Mouse (Mus musculus) MEL (cell line): ENCODE results near the gene Fhit. TPM values are rescaled to one million over a fixed set of nuclear protein-coding genes. Genes with fewer than 3 reads are reported as not detected.

ENCODE experiments used
- DNase-seq: peaks from one replicate; pipeline ENCODE4 v3.0.0; 2011; ENCODE audit warnings: low read depth, low spot score
- H3K27ac ChIP-seq: 2 replicates; pipeline ENCODE4 v1.5.1; 2012; ENCODE audit warnings: low read depth, mild to moderate bottlenecking, control low read depth, low read length, moderate library complexity; ENCODE audit not compliant: control insufficient read depth
- H3K27me3 ChIP-seq, 2 experiments: fragments of 150-350 bp in 1 of 2; sonication (generic) in 1 of 2; 2 replicates each; pipeline ENCODE4 v1.6.1; 2012; ENCODE audit warnings: low read length in 2 of 2, mild to moderate bottlenecking in 2 of 2, improper control_type of control experiment in 1 of 2, moderate library complexity in 1 of 2; ENCODE audit not compliant: insufficient read depth in 2 of 2, control insufficient read depth in 1 of 2
- H3K36me3 ChIP-seq, 2 experiments: 2 replicates each; pipeline ENCODE4 v1.6.1; 2012 to 2014; ENCODE audit warnings: low read length in 2 of 2, improper control_type of control experiment in 1 of 2, inconsistent platforms in 1 of 2, mild to moderate bottlenecking in 1 of 2; ENCODE audit not compliant: insufficient read depth in 2 of 2, control insufficient read depth in 1 of 2
- H3K4me1 ChIP-seq, 2 experiments: fragments of 150-350 bp in 1 of 2; sonication (generic) in 1 of 2; 2 replicates each; pipeline ENCODE4 v1.6.1; 2012; ENCODE audit warnings: low read length in 2 of 2, improper control_type of control experiment in 1 of 2, mild to moderate bottlenecking in 1 of 2; ENCODE audit not compliant: insufficient read depth in 2 of 2, control insufficient read depth in 1 of 2
- H3K4me3 ChIP-seq, 2 experiments: fragments of 150-350 bp in 1 of 2; sonication (generic) in 1 of 2; 2 replicates each; pipeline ENCODE4 v1.5.1; 2012; ENCODE audit warnings: low read depth in 2 of 2, low read length in 2 of 2, mild to moderate bottlenecking in 2 of 2, moderate library complexity in 2 of 2, control low read depth in 1 of 2, improper control_type of control experiment in 1 of 2; ENCODE audit not compliant: control insufficient read depth in 1 of 2, insufficient read depth in 1 of 2
- H3K79me2 ChIP-seq: 2 replicates; pipeline ENCODE4 v1.6.1; 2012; ENCODE audit warnings: mild to moderate bottlenecking, low read length, moderate library complexity; ENCODE audit not compliant: control insufficient read depth, poor library complexity, insufficient read depth
- H3K9ac ChIP-seq: 2 replicates; pipeline ENCODE4 v1.6.1; 2012; ENCODE audit warnings: low read depth, mild to moderate bottlenecking, control low read depth, low read length, moderate library complexity; ENCODE audit not compliant: control insufficient read depth, poor library complexity, severe bottlenecking
- H3K9me3 ChIP-seq: fragments of 150-350 bp; sonication (generic); replicated peaks from 2 replicates; pipeline ENCODE4 v1.6.1; 2012; ENCODE audit warnings: mild to moderate bottlenecking, low read length, improper control_type of control experiment, moderate library complexity; ENCODE audit not compliant: insufficient read depth
- BHLHE40 ChIP-seq: IDR thresholded peaks from 2 replicates; pipeline ENCODE4 v1.6.1; 2012; ENCODE audit warnings: low read depth, mild to moderate bottlenecking, inconsistent platforms, low read length, improper control_type of control experiment, borderline replicate concordance
- CHD1 ChIP-seq: IDR thresholded peaks from 2 replicates; pipeline ENCODE4 v1.6.1; 2012; ENCODE audit warnings: low read depth, mild to moderate bottlenecking, inconsistent platforms, low read length, improper control_type of control experiment
- CTCF ChIP-seq, 3 experiments: IDR thresholded peaks in 2 of 3; conservative IDR thresholded peaks in 1 of 3; 2 replicates each; pipeline ENCODE4 v1.5.1; 2011 to 2012; ENCODE audit warnings: low read length in 3 of 3, low read depth in 2 of 3, mild to moderate bottlenecking in 2 of 3, improper control_type of control experiment in 1 of 3, inconsistent platforms in 1 of 3, mixed read lengths in 1 of 3, moderate library complexity in 1 of 3; ENCODE audit not compliant: control insufficient read depth in 1 of 3, insufficient read depth in 1 of 3, poor library complexity in 1 of 3, severe bottlenecking in 1 of 3
- EP300 ChIP-seq, 2 experiments: IDR thresholded peaks; 2 replicates each; pipeline ENCODE4 v1.6.1; 2011; ENCODE audit warnings: improper control_type of control experiment in 2 of 2, low read length in 2 of 2, low read depth in 1 of 2, mild to moderate bottlenecking in 1 of 2
- ETS1 ChIP-seq: IDR thresholded peaks from 2 replicates; pipeline ENCODE4 v1.6.1; 2012; ENCODE audit warnings: low read depth, mild to moderate bottlenecking, inconsistent platforms, low read length, improper control_type of control experiment, moderate library complexity
- GATA1 ChIP-seq: IDR thresholded peaks from 2 replicates; pipeline ENCODE4 v1.6.1; 2011; ENCODE audit warnings: low read depth, low read length, improper control_type of control experiment
- JUND ChIP-seq: IDR thresholded peaks from 2 replicates; pipeline ENCODE4 v1.6.1; 2011; ENCODE audit warnings: low read depth, mild to moderate bottlenecking, improper control_type of control experiment, low read length
- MAX ChIP-seq: IDR thresholded peaks from 2 replicates; pipeline ENCODE4 v1.6.1; 2011; ENCODE audit warnings: low read length, improper control_type of control experiment
- MEF2A ChIP-seq: IDR thresholded peaks from 2 replicates; pipeline ENCODE4 v1.6.1; 2014; ENCODE audit warnings: low read depth, mild to moderate bottlenecking, inconsistent platforms, low read length, improper control_type of control experiment; ENCODE audit not compliant: poor library complexity, insufficient replicate concordance, severe bottlenecking; ENCODE audit errors: extremely low read depth
- MXI1 ChIP-seq: IDR thresholded peaks from 2 replicates; pipeline ENCODE4 v1.6.1; 2011; ENCODE audit warnings: mild to moderate bottlenecking, low read depth, low read length, improper control_type of control experiment
- NRF1 ChIP-seq: IDR thresholded peaks from 2 replicates; pipeline ENCODE4 v1.6.1; 2014; ENCODE audit warnings: low read depth, mild to moderate bottlenecking, inconsistent platforms, low read length, improper control_type of control experiment, moderate library complexity; ENCODE audit not compliant: poor library complexity, insufficient read depth, severe bottlenecking
- POLR2A ChIP-seq, 2 experiments: IDR thresholded peaks; 2 replicates each; pipeline ENCODE4 v1.6.1; 2011 to 2012; ENCODE audit warnings: low read length in 2 of 2, mild to moderate bottlenecking in 2 of 2, control low read depth in 1 of 2, improper control_type of control experiment in 1 of 2, low read depth in 1 of 2, moderate library complexity in 1 of 2; ENCODE audit not compliant: control insufficient read depth in 1 of 2, insufficient read depth in 1 of 2, poor library complexity in 1 of 2
- POLR2AphosphoS2 ChIP-seq: IDR thresholded peaks from 2 replicates; pipeline ENCODE4 v1.6.1; 2011; ENCODE audit warnings: low read length, improper control_type of control experiment
- RCOR1 ChIP-seq: IDR thresholded peaks from 2 replicates; pipeline ENCODE4 v1.6.1; 2012; ENCODE audit warnings: low read depth, mild to moderate bottlenecking, inconsistent platforms, low read length, improper control_type of control experiment
- SIN3A ChIP-seq: IDR thresholded peaks from 2 replicates; pipeline ENCODE4 v1.6.1; 2012; ENCODE audit warnings: low read length, improper control_type of control experiment, inconsistent platforms
- TAL1 ChIP-seq: IDR thresholded peaks from 2 replicates; pipeline ENCODE4 v1.6.1; 2012; ENCODE audit warnings: mild to moderate bottlenecking, inconsistent platforms, low read length, moderate library complexity, mixed read lengths
- TBP ChIP-seq: IDR thresholded peaks from 2 replicates; pipeline ENCODE4 v1.8.0; 2011; ENCODE audit warnings: low read depth, low read length, improper control_type of control experiment
- UBTF ChIP-seq: IDR thresholded peaks from 2 replicates; pipeline ENCODE4 v1.6.1; 2012; ENCODE audit warnings: low read depth, mild to moderate bottlenecking, inconsistent platforms, low read length, improper control_type of control experiment, moderate library complexity, borderline replicate concordance; ENCODE audit not compliant: insufficient read depth
- USF2 ChIP-seq, 2 experiments: IDR thresholded peaks; 2 replicates each; pipeline ENCODE4 v1.6.1; 2011 to 2012; ENCODE audit warnings: improper control_type of control experiment in 2 of 2, low read length in 2 of 2, borderline replicate concordance in 1 of 2, inconsistent platforms in 1 of 2, low read depth in 1 of 2, mild to moderate bottlenecking in 1 of 2; ENCODE audit not compliant: insufficient read depth in 1 of 2
- ZC3H11A ChIP-seq: IDR thresholded peaks from 2 replicates; pipeline ENCODE4 v1.6.1; 2012; ENCODE audit warnings: low read depth, mild to moderate bottlenecking, inconsistent platforms, low read length, improper control_type of control experiment
- ZKSCAN1 ChIP-seq: IDR thresholded peaks from 2 replicates; pipeline ENCODE4 v1.6.1; 2012; ENCODE audit warnings: low read depth, mild to moderate bottlenecking, inconsistent platforms, low read length, improper control_type of control experiment, moderate library complexity
- polyA plus RNA-seq, 2 experiments: library from polyadenylated mRNA; stranded (reverse) in 1 of 2; unstranded in 1 of 2; fragments of >175 nt in 1 of 2; fragments of >200 nt in 1 of 2; gene quantifications; 2 replicates each; pipeline versions ENCODE4 v1.2.1 to v1.2.4; 2012; ENCODE audit warnings: low replicate concordance in 2 of 2, low read depth in 1 of 2; ENCODE audit not compliant: insufficient read length in 2 of 2, insufficient read depth in 1 of 2, missing spikeins in 1 of 2
- total RNA-seq: library from RNA; depleted of rRNA; stranded (reverse); fragments of 300-350 nt; gene quantifications from 2 replicates; pipeline ENCODE4 v1.2.3, GENCODE M21; 2012

The Fhit gene
- total and polyA plus RNA-seq, 3 experiments = 0.77 to 1.3 TPM; not detected in 1

- Histone ChIP-seq H3K9ac (no peak overlapping the region), H3K27ac (no peak overlapping the region), H3K79me2 (no peaks in the 10 kb centered on the region), H3K9me3 (no peaks in the 10 kb centered on the region), H3K4me3 (no peak overlapping the region), H3K4me1 (no peaks in the 10 kb centered on the region), H3K27me3 (no peaks in the 10 kb centered on the region), H3K36me3 (no peaks in the 10 kb centered on the region)
- no peak for TF ChIP-seq USF2 (IDR thresholded peaks at IDR 0.05; ENCODE audit: borderline replicate concordance in 1 of 2, insufficient read depth in 1 of 2, low read depth in 1 of 2, low read length in 2 of 2)
- no peak for TF ChIP-seq MEF2A
- no peak for TF ChIP-seq ETS1
- TF ChIP-seq TBP = no peak
- TF ChIP-seq MXI1 = no peak
- TF ChIP-seq ZKSCAN1 = no peak
- no peak for TF ChIP-seq JUND
- DNase-seq = no peak
These were observed 1265.3 kb downstream of the Fhit start for GRCm38 (mm10) chr14:9896556-9896955.

GRCm38 (mm10) chr14:9852041-9852440, 1309.8 kb downstream of the Fhit start:
- no peak overlapping the region for H3K9ac ChIP-seq
- no peaks in the 10 kb centered on the region for H3K79me2 ChIP-seq
- no peaks in the 10 kb centered on the region for H3K9me3 ChIP-seq
- no peak overlapping the region for H3K4me3 ChIP-seq
- H3K27me3 ChIP-seq = no peaks in the 10 kb centered on the region
- no peak overlapping the region for H3K27ac ChIP-seq
- H3K36me3 ChIP-seq = no peaks in the 10 kb centered on the region
- no peak for DNase-seq
- TF ChIP-seq USF2 (IDR thresholded peaks at IDR 0.05; ENCODE audit: borderline replicate concordance in 1 of 2, insufficient read depth in 1 of 2, low read depth in 1 of 2, low read length in 2 of 2) (no peak), JUND (no peak), RCOR1 (no peak), MEF2A (no peak), POLR2A (IDR thresholded peaks at IDR 0.05; ENCODE audit: control insufficient read depth in 1 of 2, insufficient read depth in 1 of 2, low read depth in 1 of 2, low read length in 2 of 2, poor library complexity in 1 of 2) (no peak), BHLHE40 (no peak), EP300 (IDR thresholded peaks at IDR 0.05; ENCODE audit: low read depth in 1 of 2, low read length in 2 of 2) (no peak), TAL1 (no peak), CTCF (IDR thresholded peaks at IDR 0.05 in 2 of 3, conservative IDR thresholded peaks at IDR 0.05 in 1 of 3; ENCODE audit: control insufficient read depth in 1 of 3, insufficient read depth in 1 of 3, low read depth in 2 of 3, low read length in 3 of 3, poor library complexity in 1 of 3, severe bottlenecking in 1 of 3) (no peak), SIN3A (no peak)
- H3K4me1 ChIP-seq = no peaks in the 10 kb centered on the region

GRCm38 (mm10) chr14:9832290-9832689, 1329.5 kb downstream of the Fhit start:
- DNase-seq = no peak
- TF ChIP-seq GATA1 (no peak), MAX (no peak), POLR2AphosphoS2 (no peak), USF2 (IDR thresholded peaks at IDR 0.05; ENCODE audit: borderline replicate concordance in 1 of 2, insufficient read depth in 1 of 2, low read depth in 1 of 2, low read length in 2 of 2) (no peak), CHD1 (no peak), RCOR1 (no peak), UBTF (no peak), NRF1 (no peak), ZC3H11A (no peak), TAL1 (no peak)
- Histone ChIP-seq H3K36me3 (no peaks in the 10 kb centered on the region), H3K9me3 (no peaks in the 10 kb centered on the region), H3K4me3 (no peak overlapping the region), H3K4me1 (no peaks in the 10 kb centered on the region), H3K79me2 (no peaks in the 10 kb centered on the region), H3K27ac (no peak overlapping the region), H3K9ac (no peak overlapping the region), H3K27me3 (no peaks in the 10 kb centered on the region)
